Mouse (Mus musculus) adrenal gland, postnatal 4 days (tissue): ENCODE data around the gene Spata7. TPM values are rescaled to one million over a fixed set of nuclear protein-coding genes. Genes with fewer than 3 reads are reported as not detected.

ENCODE experiments used
- DNase-seq, 2 experiments: peaks; one replicate each; pipeline ENCODE4 v3.0.0; 2021 to 2022; ENCODE audit warnings: low spot score in 2 of 2, mixed read lengths in 2 of 2
- total RNA-seq, 2 experiments: library from RNA; stranded (reverse); gene quantifications; 2 replicates each; pipeline ENCODE4 v1.2.3; 2021

Gene Spata7
- total RNA-seq, 2 experiments from 2014 or later, result 19.5 to 19.8 TPM

DNA sequence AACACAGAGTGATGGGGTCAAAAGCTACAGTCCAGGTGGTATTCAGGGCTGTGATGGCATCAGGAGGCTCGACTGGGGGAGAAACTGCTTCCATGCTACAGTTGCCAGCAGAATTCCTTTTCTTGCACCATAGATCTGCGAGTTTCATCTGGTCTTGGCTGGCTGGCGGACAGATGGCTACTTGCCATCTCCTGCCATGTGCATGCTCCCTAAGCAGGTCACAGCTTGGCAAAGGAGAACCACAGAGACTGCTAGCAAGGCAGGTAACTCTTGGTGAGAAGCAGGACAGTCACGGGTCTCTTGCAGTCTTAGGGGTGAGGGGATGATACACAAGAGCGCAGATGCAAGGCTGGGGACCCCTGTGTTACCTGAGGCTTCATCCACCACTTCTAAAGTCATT, 41.9 kb downstream of the Spata7 start:
- DNase-seq, result no peak

- DNase-seq, result no peak
Observed at GRCm38 (mm10) chr12:98670429-98670828, 42.5 kb downstream of the Spata7 start.

GRCm38 (mm10) chr12:98673879-98674278, 45.9 kb downstream of the Spata7 start:
- DNase-seq, result no peak

DNA sequence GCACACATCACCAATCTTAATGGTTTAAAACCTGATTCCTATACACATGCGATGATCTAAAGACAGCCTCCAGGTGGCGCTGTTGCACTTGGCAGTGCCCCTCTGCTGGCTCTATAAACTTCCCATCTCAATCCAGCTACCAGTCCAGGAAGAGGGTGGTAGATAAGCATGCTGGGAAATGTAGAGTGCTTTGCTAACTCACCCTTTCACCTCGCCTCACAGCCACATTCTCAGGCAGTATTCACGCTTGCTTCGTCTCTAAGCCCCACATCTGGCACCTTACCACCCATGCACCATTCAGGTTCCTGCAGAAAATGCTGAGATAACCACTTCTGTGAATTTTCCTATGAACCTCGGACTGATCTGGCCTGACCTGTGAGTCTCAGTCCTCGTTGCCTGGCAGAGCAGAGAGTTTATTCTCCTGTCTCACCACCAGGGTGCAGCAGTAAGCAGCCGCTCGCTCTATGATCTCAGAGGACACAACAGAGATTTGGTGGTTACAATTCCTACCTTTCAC, 46.7 kb downstream of the Spata7 start:
- DNase-seq, result peak in 1 of 2 experiments; percentile 67

- no peak for DNase-seq
Observed at GRCm38 (mm10) chr12:98676861-98677260, 48.9 kb downstream of the Spata7 start.

DNA sequence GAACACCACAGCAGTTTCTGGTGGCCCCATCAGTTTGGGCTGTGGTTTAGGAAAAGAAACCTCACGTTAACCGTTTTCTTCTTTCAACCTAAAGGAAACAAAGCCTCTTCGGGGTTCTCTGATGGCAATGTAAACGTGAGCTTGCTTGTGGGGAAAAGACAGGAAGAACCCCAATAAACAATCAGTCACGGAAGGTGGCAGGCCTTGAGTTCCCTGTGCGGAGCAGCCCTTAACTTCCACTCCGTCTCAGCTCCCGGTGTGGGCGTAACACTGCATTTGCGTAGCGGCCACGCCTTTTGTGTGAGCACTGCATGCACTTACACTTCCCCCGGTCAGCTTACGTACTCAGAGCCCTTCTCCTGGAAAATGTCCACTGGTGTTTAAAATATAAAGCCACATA, 49.4 kb downstream of the Spata7 start:
- DNase-seq, result no peak

GRCm38 (mm10) chr12:98679906-98680305, 51.9 kb downstream of the Spata7 start:
- DNase-seq, result no peak

DNA sequence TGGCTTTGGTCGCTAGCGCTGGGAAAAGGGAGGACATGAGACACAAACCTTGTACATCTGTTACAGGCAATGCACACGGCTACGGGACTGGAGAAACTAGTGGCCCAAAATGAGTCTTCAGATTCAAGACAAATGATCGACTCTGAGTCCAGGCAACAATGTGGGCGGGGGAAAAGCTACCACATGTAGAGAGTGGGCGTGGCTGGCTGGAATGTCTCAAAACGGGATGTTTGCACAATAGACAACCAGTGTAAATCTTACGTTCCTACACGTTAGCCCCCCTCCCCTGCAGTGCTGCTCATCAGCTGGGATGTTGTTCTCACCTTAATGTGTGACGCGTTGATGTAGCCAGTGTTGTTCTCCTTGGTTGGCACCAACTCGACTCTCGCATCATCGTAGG, 54.2 kb downstream of the Spata7 start:
- no peak for DNase-seq

DNA sequence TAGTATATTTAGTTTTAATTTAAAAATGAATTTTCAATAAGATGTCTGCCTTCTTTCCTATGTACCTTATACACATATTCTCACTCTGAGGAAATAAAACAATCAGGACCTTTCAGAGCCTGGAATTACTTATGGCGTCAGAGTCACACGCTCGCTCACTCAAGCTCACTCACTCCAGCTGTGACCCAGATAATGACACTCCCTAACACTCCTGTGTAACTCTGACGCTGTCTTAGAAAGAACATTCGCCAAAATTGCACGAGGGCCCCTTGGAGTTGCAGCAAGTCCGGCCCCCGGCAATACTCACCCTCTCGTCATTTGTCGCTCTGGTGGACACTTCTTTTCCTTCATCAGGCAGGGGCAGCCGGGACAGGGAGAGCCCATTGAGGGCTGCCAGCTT, 55.2 kb downstream of the Spata7 start:
- no peak for DNase-seq

- DNase-seq, result no peak
Observed at GRCm38 (mm10) chr12:98683574-98683973, 55.6 kb downstream of the Spata7 start.

- no peak for DNase-seq
Observed at GRCm38 (mm10) chr12:98690230-98690629, 62.3 kb downstream of the Spata7 start.

DNA sequence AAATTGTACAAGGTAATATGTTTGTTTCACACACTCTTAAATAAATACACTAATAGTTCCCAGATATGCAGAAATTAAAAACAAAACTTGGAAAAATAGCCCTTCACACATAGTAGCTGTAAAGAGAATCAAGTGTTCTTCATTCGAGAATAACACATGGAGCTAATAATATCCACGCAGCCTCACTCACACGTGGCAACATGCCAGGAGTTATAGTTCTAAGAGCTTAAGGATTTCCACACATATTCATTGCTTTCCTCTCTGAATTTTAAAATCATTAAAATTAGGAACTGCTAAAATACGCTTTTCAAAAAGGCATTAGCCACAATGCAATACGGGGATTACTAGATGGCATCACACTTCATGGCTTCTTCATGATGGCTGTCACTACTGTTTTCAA, 69.2 kb downstream of the Spata7 start:
- DNase-seq, result no peak

- DNase-seq, result no peak
Observed at GRCm38 (mm10) chr12:98701564-98701963, 73.6 kb downstream of the Spata7 start.

DNA sequence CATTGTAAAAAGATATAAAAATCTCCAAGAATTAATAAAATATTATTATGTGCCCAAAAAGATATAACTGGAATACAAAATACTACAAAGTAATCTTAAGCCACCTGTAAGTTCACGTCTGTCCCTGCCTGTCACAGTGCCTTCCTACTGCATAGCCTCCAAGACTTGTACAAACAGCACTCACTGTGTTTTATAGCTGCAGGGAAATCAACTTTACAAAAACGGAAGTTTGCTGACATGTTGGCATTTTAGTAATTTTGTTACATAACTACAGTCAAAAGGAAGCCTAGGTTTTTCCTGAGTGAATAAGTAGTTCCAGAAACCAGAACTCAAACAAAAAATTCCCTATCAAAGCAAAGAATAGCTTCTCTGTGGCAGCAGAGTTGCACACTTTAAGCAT, 75.6 kb downstream of the Spata7 start:
- DNase-seq, result no peak

DNA sequence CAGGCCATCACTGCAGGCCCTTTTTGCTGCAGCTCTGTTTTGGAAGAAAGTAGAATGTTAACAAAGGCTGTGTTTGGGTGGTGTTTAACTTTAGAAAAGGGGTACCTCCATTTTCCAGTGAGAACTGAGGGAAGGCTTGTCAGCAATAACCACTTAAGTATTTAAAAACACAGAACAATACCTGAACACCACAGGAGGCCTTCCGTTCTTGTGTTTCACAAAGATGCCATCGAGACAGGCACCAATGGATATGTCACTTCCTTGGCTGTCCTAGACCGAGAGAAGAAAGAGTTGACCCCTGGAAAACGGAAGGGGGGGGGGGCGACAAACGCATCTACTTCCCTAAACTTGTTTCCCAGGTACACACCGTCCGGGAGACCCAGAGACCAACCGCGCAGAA, 76.0 kb downstream of the Spata7 start:
- DNase-seq, result no peak

GRCm38 (mm10) chr12:98712819-98713218, 84.9 kb downstream of the Spata7 start:
- DNase-seq, result no peak

DNA sequence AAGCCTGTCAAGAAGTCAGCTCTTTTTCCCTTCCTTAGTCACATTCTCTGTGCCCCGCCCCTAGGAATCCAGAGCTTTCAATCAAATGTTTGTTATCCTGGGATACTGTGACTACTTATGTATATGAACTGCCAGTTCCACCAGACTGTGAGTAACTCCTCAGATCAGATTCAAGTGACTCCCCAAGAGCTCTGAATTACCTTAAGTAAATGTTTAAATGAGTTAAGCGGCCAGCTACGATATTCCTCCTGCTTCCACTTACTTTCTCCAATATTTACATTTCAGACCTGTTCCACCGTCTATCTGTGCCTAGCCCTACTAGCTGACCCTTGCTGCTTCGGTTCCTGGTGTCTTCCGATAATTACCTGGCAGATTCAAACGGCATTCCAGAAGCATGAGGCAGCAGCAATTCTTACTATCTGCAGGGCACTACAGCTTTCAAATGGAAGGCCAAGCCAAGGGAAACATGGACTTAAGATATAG, 85.7 kb downstream of the Spata7 start:
- no peak for DNase-seq

DNA sequence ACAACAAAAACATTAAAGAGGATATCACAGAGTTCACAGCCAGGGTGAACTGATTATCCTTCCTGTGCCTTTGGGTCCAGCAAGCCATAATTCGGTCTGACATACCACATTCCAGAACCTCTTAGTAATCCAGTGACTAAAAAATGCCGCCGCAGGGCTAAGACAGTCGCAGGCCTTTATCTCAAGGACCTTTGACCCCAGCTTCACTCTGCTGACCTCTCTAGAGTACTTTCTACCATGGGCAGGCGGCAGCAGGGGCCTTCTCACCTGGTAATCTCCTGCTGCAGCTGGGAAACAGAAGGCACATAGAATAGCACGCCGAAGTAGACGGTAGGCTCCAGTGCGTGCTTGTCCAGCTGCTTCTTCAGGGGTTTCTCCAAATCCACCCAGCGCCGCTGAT, 86.8 kb downstream of the Spata7 start:
- DNase-seq, result no peak

DNA sequence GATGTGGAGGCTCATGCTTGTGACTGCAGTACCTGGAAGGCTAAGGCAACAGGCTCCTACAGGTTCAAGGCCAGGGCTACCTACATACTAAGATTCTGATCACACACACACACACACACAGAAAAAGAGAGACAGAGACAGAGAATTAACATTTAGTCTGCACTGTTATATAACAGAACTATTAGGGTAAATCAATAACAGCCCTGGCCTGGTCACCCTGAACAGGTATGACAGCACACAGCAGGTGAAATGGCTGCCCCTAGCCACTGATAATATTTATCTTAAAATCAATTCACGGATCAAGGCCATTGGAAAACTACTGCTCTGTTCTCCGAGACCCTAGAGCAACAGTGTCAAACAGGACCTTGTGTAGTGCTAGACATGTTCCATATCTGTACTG, 88.2 kb downstream of the Spata7 start:
- DNase-seq, result no peak

Other genes starting within 250 kb of the Spata7 start
- 1 to 10 TPM; 1.4 to 2.2 TPM for gene Kcnk10, start 49.8 kb upstream of the Spata7 start, total RNA-seq
- 10 to 100 TPM; 25.6 to 26.5 TPM for gene Ptpn21, start 109.2 kb downstream of the Spata7 start, total RNA-seq
- 100 to 1,000 TPM; 111 to 113 TPM for gene Zc3h14, start 118.8 kb downstream of the Spata7 start, total RNA-seq